Mouse (Mus musculus) kidney, adult 2 months (tissue): ENCODE results near the gene Alg9.

Experiments
- CTCF ChIP-seq: fragments of 200-500 bp; conservative IDR thresholded peaks from 2 replicates; pipeline ENCODE4 v1.5.1; 2011; ENCODE audit warnings: low read depth, mild to moderate bottlenecking, control low read depth, low read length, moderate library complexity, mixed read lengths; ENCODE audit not compliant: insufficient read depth, insufficient read length
- POLR2A ChIP-seq: fragments of 200-500 bp; IDR thresholded peaks from one replicate; pipeline ENCODE4 v1.6.1; 2011; ENCODE audit warnings: low read depth, low read length, control low read depth

- TF ChIP-seq CTCF = peak; percentile 51
- no peak for TF ChIP-seq POLR2A
Observed at GRCm38 (mm10) chr9:50746214-50746677, 28.6 kb upstream of the Alg9 start, which contains the start of gene 2310030G06Rik.
